Mouse (Mus musculus): ENCODE results near the gene Aamp. TPM values are rescaled to one million over a fixed set of nuclear protein-coding genes. Genes with fewer than 3 reads are reported as not detected.
"Not testable (repeated sequence)": the region's sequence is repeated elsewhere in the genome, so short reads cannot be mapped to it uniquely, and the experiment has no call there.

Aamp gene
- 184 and 205 TPM in 2 replicates for polyA plus RNA-seq (2014; fragmentation: Nextera tagmentation; extraction: Ambion mirVana)

- Histone ChIP-seq H3K4me2 (ENCODE audit: low read length) (peak within 1 kb of the TSS; percentile 86), H3K4me3 (replicated peaks; ENCODE audit: low read depth, low read length) (peak within 1 kb of the TSS; percentile 83), H3K9me3 (ENCODE audit: control insufficient read depth, low read length) (no peaks in the 10 kb centered on the region), H3K4me1 (ENCODE audit: control insufficient read depth, insufficient read depth, low read length) (peaks cover 13% of the 10 kb centered on the region), H3K27me3 (ENCODE audit: control insufficient read depth, insufficient read depth, low read length) (no peaks in the 10 kb centered on the region), H3K9ac (replicated peaks; ENCODE audit: low read length) (peak within 1 kb of the TSS; percentile 72), H3K27ac (replicated peaks; ENCODE audit: low read depth, low read length) (peak within 1 kb of the TSS; percentile 83), H3K36me3 (ENCODE audit: control insufficient read depth, insufficient read depth, low read length) (peaks cover 34% of the 10 kb centered on the region)
- peak; percentile 97 for ATAC-seq (ENCODE audit: low FRiP score, low TSS enrichment)
- peak; percentile 100 for DNase-seq
- WGBS: under 1% methylated on average over 56 of the region's 56 CpGs
Observed at GRCm38 (mm10) chr1:74284543-74285160, at the start of gene Aamp, which contains the start of gene Pnkd. Aamp (minus strand) TSS chr1:74284738. Pnkd (plus strand) TSS chr1:74284930.

- 4% methylated on average over 9 of the region's 9 CpGs for WGBS
- Histone ChIP-seq H3K9ac (replicated peaks; ENCODE audit: low read length) (peak overlapping the region; percentile 62), H3K4me2 (ENCODE audit: low read length) (peak overlapping the region; percentile 82), H3K4me1 (ENCODE audit: control insufficient read depth, insufficient read depth, low read length) (peaks cover 12% of the 10 kb centered on the region), H3K27ac (replicated peaks; ENCODE audit: low read depth, low read length) (peak overlapping the region; percentile 80), H3K36me3 (ENCODE audit: control insufficient read depth, insufficient read depth, low read length) (no peaks in the 10 kb centered on the region), H3K9me3 (ENCODE audit: control insufficient read depth, low read length) (no peaks in the 10 kb centered on the region), H3K27me3 (ENCODE audit: control insufficient read depth, insufficient read depth, low read length) (no peaks in the 10 kb centered on the region), H3K4me3 (replicated peaks; ENCODE audit: low read depth, low read length) (peak overlapping the region; percentile 48)
- DNase-seq (no peak), ATAC-seq (ENCODE audit: low FRiP score, low TSS enrichment) (no peak)
Observed at GRCm38 (mm10) chr1:74332930-74333329, 48.4 kb upstream of the Aamp start.

- H3K4me2 ChIP-seq (ENCODE audit: low read length): peak overlapping the region; percentile 82
- no peaks in the 10 kb centered on the region for H3K27me3 ChIP-seq (ENCODE audit: control insufficient read depth, insufficient read depth, low read length)
- DNase-seq: peak; percentile 98
- peaks cover 12% of the 10 kb centered on the region for H3K4me1 ChIP-seq (ENCODE audit: control insufficient read depth, insufficient read depth, low read length)
- peak overlapping the region; percentile 80 for H3K27ac ChIP-seq (replicated peaks; ENCODE audit: low read depth, low read length)
- H3K36me3 ChIP-seq (ENCODE audit: control insufficient read depth, insufficient read depth, low read length): no peaks in the 10 kb centered on the region
- under 1% methylated on average over 36 of the region's 36 CpGs for WGBS
- peak overlapping the region; percentile 62 for H3K9ac ChIP-seq (replicated peaks; ENCODE audit: low read length)
- H3K4me3 ChIP-seq (replicated peaks; ENCODE audit: low read depth, low read length): peak overlapping the region; percentile 48
- ATAC-seq (ENCODE audit: low FRiP score, low TSS enrichment): peak; percentile 95
- H3K9me3 ChIP-seq (ENCODE audit: control insufficient read depth, low read length): no peaks in the 10 kb centered on the region
Observed at GRCm38 (mm10) chr1:74332241-74332763, 47.8 kb upstream of the Aamp start.

GRCm38 (mm10) chr1:74331046-74331681 is 46.6 kb upstream of the Aamp start:
- Histone ChIP-seq H3K36me3 (ENCODE audit: control insufficient read depth, insufficient read depth, low read length) (no peaks in the 10 kb centered on the region), H3K27ac (replicated peaks; ENCODE audit: low read depth, low read length) (0 out of 2 replicates have a peak overlapping the region, but pooled peaks have one; percentile 80), H3K9ac (replicated peaks; ENCODE audit: low read length) (no peak overlapping the region), H3K27me3 (ENCODE audit: control insufficient read depth, insufficient read depth, low read length) (no peaks in the 10 kb centered on the region), H3K4me3 (replicated peaks; ENCODE audit: low read depth, low read length) (no peak overlapping the region), H3K4me1 (ENCODE audit: control insufficient read depth, insufficient read depth, low read length) (peaks cover 12% of the 10 kb centered on the region), H3K4me2 (ENCODE audit: low read length) (no peak overlapping the region), H3K9me3 (ENCODE audit: control insufficient read depth, low read length) (no peaks in the 10 kb centered on the region)
- 85% methylated on average over 4 of the region's 4 CpGs for WGBS
- DNase-seq (no peak), ATAC-seq (ENCODE audit: low FRiP score, low TSS enrichment) (no peak)

GRCm38 (mm10) chr1:74329899-74330431 is 45.4 kb upstream of the Aamp start:
- Histone ChIP-seq H3K27me3 (ENCODE audit: control insufficient read depth, insufficient read depth, low read length) (no peaks in the 10 kb centered on the region), H3K27ac (replicated peaks; ENCODE audit: low read depth, low read length) (0 out of 2 replicates have a peak overlapping the region, but pooled peaks have one; percentile 4), H3K4me1 (ENCODE audit: control insufficient read depth, insufficient read depth, low read length) (peaks cover 12% of the 10 kb centered on the region), H3K9ac (replicated peaks; ENCODE audit: low read length) (no peak overlapping the region), H3K9me3 (ENCODE audit: control insufficient read depth, low read length) (no peaks in the 10 kb centered on the region), H3K4me2 (ENCODE audit: low read length) (no peak overlapping the region), H3K4me3 (replicated peaks; ENCODE audit: low read depth, low read length) (no peak overlapping the region), H3K36me3 (ENCODE audit: control insufficient read depth, insufficient read depth, low read length) (no peaks in the 10 kb centered on the region)
- DNase-seq: peak; percentile 42
- ATAC-seq (ENCODE audit: low FRiP score, low TSS enrichment): no peak
- 83% methylated on average over 7 of the region's 7 CpGs for WGBS

GRCm38 (mm10) chr1:74326916-74327315 is 42.4 kb upstream of the Aamp start:
- not testable (repeated sequence) for H3K4me1 ChIP-seq (ENCODE audit: control insufficient read depth, insufficient read depth, low read length); H3K9me3 ChIP-seq (ENCODE audit: control insufficient read depth, low read length); H3K36me3 ChIP-seq (ENCODE audit: control insufficient read depth, insufficient read depth, low read length); H3K4me2 ChIP-seq (ENCODE audit: low read length); DNase-seq; H3K27me3 ChIP-seq (ENCODE audit: control insufficient read depth, insufficient read depth, low read length); ATAC-seq (ENCODE audit: low FRiP score, low TSS enrichment); H3K9ac ChIP-seq (replicated peaks; ENCODE audit: low read length); H3K4me3 ChIP-seq (replicated peaks; ENCODE audit: low read depth, low read length); H3K27ac ChIP-seq (replicated peaks; ENCODE audit: low read depth, low read length)
- WGBS: 76% methylated on average over 2 of the region's 2 CpGs

GRCm38 (mm10) chr1:74321396-74321795 is 36.9 kb upstream of the Aamp start:
- Histone ChIP-seq H3K27me3 (ENCODE audit: control insufficient read depth, insufficient read depth, low read length) (no peaks in the 10 kb centered on the region), H3K36me3 (ENCODE audit: control insufficient read depth, insufficient read depth, low read length) (no peaks in the 10 kb centered on the region), H3K4me3 (replicated peaks; ENCODE audit: low read depth, low read length) (no peak overlapping the region), H3K9ac (replicated peaks; ENCODE audit: low read length) (no peak overlapping the region), H3K4me1 (ENCODE audit: control insufficient read depth, insufficient read depth, low read length) (no peaks in the 10 kb centered on the region), H3K4me2 (ENCODE audit: low read length) (no peak overlapping the region), H3K9me3 (ENCODE audit: control insufficient read depth, low read length) (no peaks in the 10 kb centered on the region), H3K27ac (replicated peaks; ENCODE audit: low read depth, low read length) (no peak overlapping the region)
- WGBS: 91% methylated on average over 3 of the region's 3 CpGs
- ATAC-seq (ENCODE audit: low FRiP score, low TSS enrichment) (no peak), DNase-seq (no peak)

- Histone ChIP-seq H3K4me1 (ENCODE audit: control insufficient read depth, insufficient read depth, low read length) (no peaks in the 10 kb centered on the region), H3K9ac (replicated peaks; ENCODE audit: low read length) (no peak overlapping the region), H3K27ac (replicated peaks; ENCODE audit: low read depth, low read length) (no peak overlapping the region), H3K4me2 (ENCODE audit: low read length) (no peak overlapping the region), H3K27me3 (ENCODE audit: control insufficient read depth, insufficient read depth, low read length) (no peaks in the 10 kb centered on the region), H3K9me3 (ENCODE audit: control insufficient read depth, low read length) (no peaks in the 10 kb centered on the region), H3K36me3 (ENCODE audit: control insufficient read depth, insufficient read depth, low read length) (no peaks in the 10 kb centered on the region), H3K4me3 (replicated peaks; ENCODE audit: low read depth, low read length) (no peak overlapping the region)
- no peak for DNase-seq
- 88% methylated on average over 3 of the region's 3 CpGs for WGBS
- ATAC-seq (ENCODE audit: low FRiP score, low TSS enrichment): no peak
Observed at GRCm38 (mm10) chr1:74318711-74319110, 34.2 kb upstream of the Aamp start.

Measured in midbrain, embryonic 14.5 days (tissue).